ENCODE assay signal across 14 mouse cellular contexts in the genomic region with DNA sequence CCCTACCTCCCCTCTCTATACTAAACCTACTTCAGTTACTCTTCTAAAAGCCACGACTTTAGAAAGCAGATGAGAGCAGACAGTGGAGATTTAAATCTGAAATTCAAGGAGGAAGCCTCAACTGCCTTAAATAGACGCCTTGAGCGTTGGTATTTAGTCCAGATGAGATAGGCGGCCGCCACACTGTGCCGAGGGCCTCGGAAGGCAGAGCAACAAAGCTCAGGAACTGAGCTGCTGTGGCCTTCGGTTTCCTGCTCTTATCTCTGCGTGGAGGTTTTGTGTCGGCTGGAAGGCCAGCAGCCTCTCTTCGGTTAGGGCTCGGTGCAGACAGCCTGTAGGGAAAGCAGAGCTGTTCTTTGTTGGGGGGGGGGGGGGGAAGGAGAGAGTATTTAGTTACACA. TPM values are rescaled to one million over a fixed set of nuclear protein-coding genes. Genes with fewer than 3 reads are reported as not detected.
DNase-seq lines count a peak whose midpoint lies in the region; ATAC-seq lines count a peak whose summit lies in the region.
"Had no signal": no experiment of that assay in that cellular context is flagged by ENCODE, and none has a peak within 500 bp of the region (broad histone marks: within the 10 kb centered on the region; RNA-seq: fewer than 3 reads in every experiment).

No protein-coding gene starts in this region.

- H3K4me2 ChIP-seq in liver, embryonic 11.5 days, result peak overlapping the region; percentile 24

- H3K27me3 ChIP-seq in liver, embryonic 11.5 days (replicated peaks; ENCODE audit: control insufficient read depth, insufficient read depth, low read length), result no peaks in the 10 kb centered on the region

- H3K9ac ChIP-seq in liver, embryonic 11.5 days (ENCODE audit: low read depth, low read length), result peak overlapping the region; percentile 3; the same call in 1 of the 2 replicates

- H3K36me3 ChIP-seq in liver, embryonic 11.5 days (ENCODE audit: control insufficient read depth, insufficient read depth, low read length), result no peaks in the 10 kb centered on the region
- H3K36me3 ChIP-seq: midbrain, embryonic 10.5 days had no signal

- peaks cover 17% of the 10 kb centered on the region for H3K4me1 ChIP-seq in liver, embryonic 11.5 days (replicated peaks; ENCODE audit: control insufficient read depth, insufficient read depth, low read length)
- H3K4me1 ChIP-seq: midbrain, embryonic 10.5 days had no signal

- H3K9me3 ChIP-seq in liver, embryonic 11.5 days (ENCODE audit: control insufficient read depth, low read length), result no peaks in the 10 kb centered on the region
- H3K9me3 ChIP-seq: midbrain, embryonic 10.5 days had no signal

- 7% methylated on average over 12 of the region's 12 CpGs for WGBS in liver, embryonic 11.5 days

- peak; percentile 30 for DNase-seq in embryo, embryonic 11 days
- DNase-seq in embryo, embryonic 9.5 days (ENCODE audit: extremely low spot score), result no peak
- DNase-seq in ovary, postnatal 36 days (ENCODE audit: low spot score), result peak; percentile 66
- DNase-seq in ovary, postnatal 14 days (ENCODE audit: low spot score), result no peak
- DNase-seq in liver, embryonic 11.5 days (ENCODE audit: low spot score), result peak; percentile 53
- peak; percentile 50 to 60 for DNase-seq in thymus, postnatal 36 days
- DNase-seq in urinary bladder, postnatal 36 days (ENCODE audit: low spot score in 2 of 2), result no peak
- DNase-seq: cerebellum, postnatal 10 days; kidney, adult 2 months had no signal

- no peak; the same call in 1 of the 2 replicates for ATAC-seq in liver, embryonic 11.5 days (replicated peaks; ENCODE audit: low FRiP score)
- no peak for ATAC-seq in monocyte, adult 5-6 weeks (replicated peaks; ENCODE audit: insufficient number of reproducible peaks, low FRiP score, low TSS enrichment, poor library complexity, severe bottlenecking)
- ATAC-seq: activated CD4-positive, CD25-positive, alpha-beta regulatory T cell, adult 4 months had no signal

- H3K27ac ChIP-seq in liver, embryonic 11.5 days (ENCODE audit: low read depth, low read length), result 0 out of 2 replicates have a peak overlapping the region, but pooled peaks have one; percentile 0
- H3K27ac ChIP-seq: midbrain, embryonic 10.5 days had no signal

- H3K4me3 ChIP-seq in liver, embryonic 11.5 days (ENCODE audit: low read depth, low read length), result no peak overlapping the region
- H3K4me3 ChIP-seq: midbrain, embryonic 10.5 days had no signal

RNA-seq across cellular contexts. Expression of a gene that starts 11.1 kb away (rescaled TPM):
- 0.30 and 0.89 TPM in 2 replicates for polyA plus RNA-seq in liver, embryonic 11.5 days (2014; fragmentation: Nextera tagmentation; extraction: Ambion mirVana)
- total RNA-seq in monocyte, adult 5-6 weeks (2017), result not detected in 3 replicates

RNA-seq across cellular contexts. Expression of a gene that starts 11.3 kb away (rescaled TPM):
- polyA plus RNA-seq in liver, embryonic 11.5 days (2014; fragmentation: Nextera tagmentation; extraction: Ambion mirVana), result 746 and 848 TPM in 2 replicates
- total RNA-seq in monocyte, adult 5-6 weeks (2017), result 11.2 to 22.8 TPM (median 17.8 TPM) in 3 replicates

RNA-seq across cellular contexts. Expression of a gene that starts 15.0 kb away (rescaled TPM):
- polyA plus RNA-seq in liver, embryonic 11.5 days (2014; fragmentation: Nextera tagmentation; extraction: Ambion mirVana), result 0.10 TPM in 1 of 2 replicates, not detected in the other
- total RNA-seq in monocyte, adult 5-6 weeks (2017), result not detected in 3 replicates
- total RNA-seq: left cerebral cortex, postnatal 14 days had no signal
- polyA plus RNA-seq: C2C12; midbrain, embryonic 10.5 days had no signal

RNA-seq across cellular contexts. Expression of a gene that starts 15.1 kb away (rescaled TPM):
- polyA plus RNA-seq in liver, embryonic 11.5 days (2014; fragmentation: Nextera tagmentation; extraction: Ambion mirVana), result 2.6 and 2.7 TPM in 2 replicates
- total RNA-seq in monocyte, adult 5-6 weeks (2017), result not detected in 3 replicates

RNA-seq across cellular contexts. Expression of a gene that starts 19.0 kb away (rescaled TPM):
- 5.1 and 6.5 TPM in 2 replicates for polyA plus RNA-seq in liver, embryonic 11.5 days (2014; fragmentation: Nextera tagmentation; extraction: Ambion mirVana)
- not detected in 3 replicates for total RNA-seq in monocyte, adult 5-6 weeks (2017)
- total RNA-seq: left cerebral cortex, postnatal 14 days had no signal
- polyA plus RNA-seq: activated CD4-positive, CD25-positive, alpha-beta regulatory T cell, adult 4 months; C2C12; kidney, adult 2 months; midbrain, embryonic 10.5 days had no signal

Comparison
In these comparisons a context has a peak if more than half of its experiments do, and no peak if none do; other contexts are left out.
1. DNase-seq: peak in embryo, embryonic 11 days (single experiment), ovary, postnatal 36 days (single experiment), liver, embryonic 11.5 days (single experiment) and thymus, postnatal 36 days (2 of 2); none in embryo, embryonic 9.5 days (single experiment), ovary, postnatal 14 days (single experiment) and urinary bladder, postnatal 36 days (0 of 2).